Mouse (Mus musculus): Measurements from ENCODE around the gene Ccdc167. TPM values are rescaled to one million over a fixed set of nuclear protein-coding genes. Genes with fewer than 3 reads are reported as not detected.

Ccdc167 gene
- polyA plus RNA-seq, 1 experiment from 2014 or later, result 4.6 TPM

DNA sequence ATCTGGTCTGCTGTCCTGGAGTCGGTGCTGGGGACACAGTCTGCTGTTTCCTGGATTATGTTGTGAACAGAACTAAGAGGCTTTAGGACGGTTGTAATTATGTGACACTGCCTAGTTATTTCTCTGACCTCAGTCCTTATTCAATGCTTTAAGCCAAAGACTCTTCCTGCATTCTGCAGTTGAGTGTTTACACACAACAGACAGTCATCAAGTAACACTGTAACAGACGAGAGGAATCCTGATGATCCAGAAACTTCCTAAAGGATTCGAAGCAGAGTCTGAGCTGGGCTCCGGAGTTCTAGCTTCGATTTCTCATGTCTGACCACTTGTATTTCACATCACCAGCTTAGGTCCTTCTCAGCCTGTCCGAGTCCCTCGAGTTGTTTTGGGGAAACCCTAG lies 38.3 kb downstream of the Ccdc167 start:
- peaks cover 93% of the 10 kb centered on the region for H3K36me3 ChIP-seq (replicated peaks; ENCODE audit: insufficient read depth, low read length)
- H3K27me3 ChIP-seq (ENCODE audit: insufficient read depth, low read length), result no peaks in the 10 kb centered on the region
- DNase-seq (no peak), ATAC-seq (no peak)
- TF ChIP-seq CTCF (IDR thresholded peaks at IDR 0.05; ENCODE audit: low read depth), result no peak
- no peak for TF ChIP-seq EP300 (IDR thresholded peaks at IDR 0.05; ENCODE audit: low read depth)
- H3K4me2 ChIP-seq (ENCODE audit: low read depth, low read length), result no peak overlapping the region
- no peaks in the 10 kb centered on the region for H3K4me1 ChIP-seq (ENCODE audit: insufficient read depth)
- WGBS (ENCODE audit: insufficient replicate concordance), result 86% methylated on average over 8 of the region's 8 CpGs
- no peak overlapping the region for H3K4me3 ChIP-seq (ENCODE audit: low read depth, low read length)
- no peaks in the 10 kb centered on the region for H3K9me3 ChIP-seq (ENCODE audit: low read length)
- H3K9ac ChIP-seq (replicated peaks), result no peak overlapping the region
- H3K27ac ChIP-seq (ENCODE audit: low read depth), result 0 out of 2 replicates have a peak overlapping the region, but pooled peaks have one; percentile 0

- H3K27ac ChIP-seq (ENCODE audit: low read depth), result peak overlapping the region; percentile 55
- H3K36me3 ChIP-seq (replicated peaks; ENCODE audit: insufficient read depth, low read length), result peaks cover 68% of the 10 kb centered on the region
- H3K27me3 ChIP-seq (ENCODE audit: insufficient read depth, low read length), result no peaks in the 10 kb centered on the region
- H3K4me2 ChIP-seq (ENCODE audit: low read depth, low read length), result no peak overlapping the region
- no peak overlapping the region for H3K9ac ChIP-seq (replicated peaks)
- 70% methylated on average over 4 of the region's 4 CpGs for WGBS (ENCODE audit: insufficient replicate concordance)
- TF ChIP-seq CTCF (IDR thresholded peaks at IDR 0.05; ENCODE audit: low read depth), result no peak
- TF ChIP-seq EP300 (IDR thresholded peaks at IDR 0.05; ENCODE audit: low read depth), result no peak
- peaks cover 16% of the 10 kb centered on the region for H3K4me1 ChIP-seq (ENCODE audit: insufficient read depth)
- H3K4me3 ChIP-seq (ENCODE audit: low read depth, low read length), result no peak overlapping the region
- no peak for ATAC-seq
- no peaks in the 10 kb centered on the region for H3K9me3 ChIP-seq (ENCODE audit: low read length)
- no peak for DNase-seq
These were observed 43.5 kb downstream of the Ccdc167 start for GRCm38 (mm10) chr17:29673325-29673724.

- Histone ChIP-seq H3K4me1 (ENCODE audit: insufficient read depth) (peaks cover 16% of the 10 kb centered on the region), H3K9ac (replicated peaks) (no peak overlapping the region), H3K4me2 (ENCODE audit: low read depth, low read length) (no peak overlapping the region), H3K27ac (ENCODE audit: low read depth) (no peak overlapping the region), H3K27me3 (ENCODE audit: insufficient read depth, low read length) (no peaks in the 10 kb centered on the region), H3K36me3 (replicated peaks; ENCODE audit: insufficient read depth, low read length) (peaks cover 67% of the 10 kb centered on the region), H3K4me3 (ENCODE audit: low read depth, low read length) (no peak overlapping the region), H3K9me3 (ENCODE audit: low read length) (no peaks in the 10 kb centered on the region)
- TF ChIP-seq CTCF (IDR thresholded peaks at IDR 0.05; ENCODE audit: low read depth), result no peak
- TF ChIP-seq EP300 (IDR thresholded peaks at IDR 0.05; ENCODE audit: low read depth), result no peak
- no peak for DNase-seq
- ATAC-seq, result no peak
- 86% methylated on average over 2 of the region's 2 CpGs for WGBS (ENCODE audit: insufficient replicate concordance)
These were observed 45.8 kb downstream of the Ccdc167 start for GRCm38 (mm10) chr17:29671021-29671420.

DNA sequence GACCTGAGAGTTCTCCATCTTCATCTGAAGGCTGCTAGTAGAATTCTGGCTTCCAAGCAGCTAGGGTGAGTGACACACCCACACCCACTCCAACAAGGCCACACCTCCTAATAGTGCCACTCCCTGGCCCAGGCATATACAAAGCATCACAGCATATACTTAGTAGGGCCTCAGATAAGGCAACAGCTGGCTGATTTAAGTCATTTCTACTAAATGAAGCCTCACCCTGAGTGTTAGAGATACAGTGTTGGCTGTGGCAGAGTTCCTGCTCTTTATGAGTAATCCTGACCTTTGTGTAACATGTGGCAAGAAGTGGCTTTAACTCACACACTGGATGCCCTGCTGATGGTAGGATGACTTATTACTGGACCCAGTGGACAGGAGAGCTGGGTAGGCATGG lies 46.9 kb downstream of the Ccdc167 start:
- peak; percentile 88 for ATAC-seq

DNA sequence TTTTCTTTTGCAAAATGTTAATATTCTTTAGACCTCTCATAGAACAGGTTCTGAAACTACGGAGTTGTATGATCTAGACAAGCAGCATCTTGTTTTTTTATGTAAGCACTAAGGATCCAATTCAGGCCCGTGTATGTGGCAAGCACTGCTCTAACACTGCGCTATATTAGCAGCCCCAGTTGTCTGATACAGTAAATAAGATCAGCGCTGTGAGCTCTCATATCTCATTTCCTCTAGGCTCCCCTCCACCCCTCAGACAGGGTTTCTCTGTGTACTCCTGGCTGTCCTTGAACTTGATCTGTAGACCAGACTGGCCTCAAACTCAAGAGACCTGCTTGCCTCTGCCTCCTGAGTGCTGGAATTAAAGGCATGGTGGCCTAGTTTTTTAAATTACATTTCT lies 47.8 kb downstream of the Ccdc167 start:
- no peak for ATAC-seq

More for the DNA sequence above, 46.9 kb downstream of the Ccdc167 start:
- peaks cover 16% of the 10 kb centered on the region for H3K4me1 ChIP-seq (ENCODE audit: insufficient read depth)
- H3K9me3 ChIP-seq (ENCODE audit: low read length), result no peaks in the 10 kb centered on the region
- no peak overlapping the region for H3K9ac ChIP-seq (replicated peaks)
- TF ChIP-seq EP300 (IDR thresholded peaks at IDR 0.05; ENCODE audit: low read depth), result no peak
- TF ChIP-seq CTCF (IDR thresholded peaks at IDR 0.05; ENCODE audit: low read depth), result no peak
- H3K36me3 ChIP-seq (replicated peaks; ENCODE audit: insufficient read depth, low read length), result peaks cover 63% of the 10 kb centered on the region
- peak; percentile 32 for DNase-seq
- H3K4me3 ChIP-seq (ENCODE audit: low read depth, low read length), result no peak overlapping the region
- H3K27ac ChIP-seq (ENCODE audit: low read depth), result 0 out of 2 replicates have a peak overlapping the region, but pooled peaks have one; percentile 48
- peak overlapping the region; percentile 39 for H3K4me2 ChIP-seq (ENCODE audit: low read depth, low read length)
- no peaks in the 10 kb centered on the region for H3K27me3 ChIP-seq (ENCODE audit: insufficient read depth, low read length)

GRCm38 (mm10) chr17:29668051-29668986 lies 48.5 kb downstream of the Ccdc167 start:
- H3K9ac ChIP-seq (replicated peaks), result no peak overlapping the region
- no peak overlapping the region for H3K27ac ChIP-seq (ENCODE audit: low read depth)

More for the DNA sequence above, 47.8 kb downstream of the Ccdc167 start:
- H3K4me2 ChIP-seq (ENCODE audit: low read depth, low read length), result 0 out of 2 replicates have a peak overlapping the region, but pooled peaks have one; percentile 39
- H3K9ac ChIP-seq (replicated peaks), result no peak overlapping the region
- no peak for DNase-seq
- peak overlapping the region; percentile 57; the same call in 1 of the 2 replicates for H3K27ac ChIP-seq (ENCODE audit: low read depth)
- no peak overlapping the region for H3K4me3 ChIP-seq (ENCODE audit: low read depth, low read length)
- TF ChIP-seq CTCF (IDR thresholded peaks at IDR 0.05; ENCODE audit: low read depth) (no peak), EP300 (IDR thresholded peaks at IDR 0.05; ENCODE audit: low read depth) (no peak)
- no peaks in the 10 kb centered on the region for H3K9me3 ChIP-seq (ENCODE audit: low read length)
- H3K4me1 ChIP-seq (ENCODE audit: insufficient read depth), result peaks cover 16% of the 10 kb centered on the region
- peaks cover 66% of the 10 kb centered on the region for H3K36me3 ChIP-seq (replicated peaks; ENCODE audit: insufficient read depth, low read length)
- no peaks in the 10 kb centered on the region for H3K27me3 ChIP-seq (ENCODE audit: insufficient read depth, low read length)
- 63% methylated on average over 4 of the region's 4 CpGs for WGBS (ENCODE audit: insufficient replicate concordance)

More at GRCm38 (mm10) chr17:29668051-29668986, 48.5 kb downstream of the Ccdc167 start:
- H3K27me3 ChIP-seq (ENCODE audit: insufficient read depth, low read length), result no peaks in the 10 kb centered on the region
- ATAC-seq (no peak), DNase-seq (no peak)
- WGBS (ENCODE audit: insufficient replicate concordance), result 90% methylated on average over 10 of the region's 10 CpGs
- H3K9me3 ChIP-seq (ENCODE audit: low read length), result no peaks in the 10 kb centered on the region
- H3K36me3 ChIP-seq (replicated peaks; ENCODE audit: insufficient read depth, low read length), result peaks cover 63% of the 10 kb centered on the region
- H3K4me3 ChIP-seq (ENCODE audit: low read depth, low read length), result no peak overlapping the region
- H3K4me2 ChIP-seq (ENCODE audit: low read depth, low read length), result no peak overlapping the region
- peaks cover 16% of the 10 kb centered on the region for H3K4me1 ChIP-seq (ENCODE audit: insufficient read depth)
- no peak for TF ChIP-seq CTCF (IDR thresholded peaks at IDR 0.05; ENCODE audit: low read depth)
- no peak for TF ChIP-seq EP300 (IDR thresholded peaks at IDR 0.05; ENCODE audit: low read depth)

All from liver, postnatal 0 days (tissue).